Mouse (Mus musculus): ENCODE measurements at regions not wholly inside any gene's neighbourhood (a gene's known extent, or its start where the extent isn't known, plus 50 kb on each side); places are given as distances from the start of the nearest gene placed in this dataset.

GRCm38 (mm10) chr6:41202302-41202701, 99.8 kb upstream of the Try4 start:
- no peak for TF ChIP-seq EP300 (IDR thresholded peaks at IDR 0.05; ENCODE audit: low read depth)
- TF ChIP-seq CTCF (IDR thresholded peaks at IDR 0.05; ENCODE audit: low read depth), result no peak

All from liver, embryonic 14.5 days (tissue).